Mouse (Mus musculus) brain, embryonic 14.5 days (tissue): ENCODE results near the gene 3425401B19Rik.

Source experiments
- CTCF ChIP-seq: fragments of 200-500 bp; IDR thresholded peaks from 2 replicates; pipeline ENCODE4 v1.5.1; 2012; ENCODE audit warnings: inconsistent platforms, mild to moderate bottlenecking, moderate library complexity, borderline replicate concordance; ENCODE audit not compliant: insufficient read depth, insufficient read length; ENCODE audit errors: extremely low read depth
- POLR2A ChIP-seq: fragments of 200-500 bp; IDR thresholded peaks from 2 replicates; pipeline ENCODE4 v1.6.1; 2012; ENCODE audit warnings: mild to moderate bottlenecking, inconsistent platforms, borderline replicate concordance; ENCODE audit not compliant: poor library complexity, insufficient read depth, insufficient read length, severe bottlenecking; ENCODE audit errors: extremely low read depth

- no peak for TF ChIP-seq CTCF
- no peak for TF ChIP-seq POLR2A
These were observed 3.5 kb downstream of the 3425401B19Rik start for GRCm38 (mm10) chr14:32681603-32682002.
